Mouse (Mus musculus): ENCODE results near the gene Mrpl18. TPM values are rescaled to one million over a fixed set of nuclear protein-coding genes. Genes with fewer than 3 reads are reported as not detected.

The Mrpl18 gene
- 58.7 and 65.0 TPM in 2 replicates for polyA plus RNA-seq (2012; rRNA removed)

GRCm38 (mm10) chr17:12915881-12916583 lies at the start of gene Mrpl18:
Mrpl18 (minus strand) TSS chr17:12916345.

GRCm38 (mm10) chr17:12960331-12960873 lies 44.3 kb upstream of the Mrpl18 start, which contains the start of gene Acat2:
Acat2 (minus strand) TSS chr17:12960747.

GRCm38 (mm10) chr17:12940151-12940805 lies 24.1 kb upstream of the Mrpl18 start, which contains the start of gene Acat3:
Acat3 (minus strand) TSS chr17:12940600.

GRCm38 (mm10) chr17:12915488-12915880 lies 661 bp downstream of the Mrpl18 start, which contains the start of gene Tcp1:
Tcp1 (plus strand) TSS chr17:12915701.

GRCm38 (mm10) chr17:12909361-12910280 lies 6.5 kb downstream of the Mrpl18 start, which contains the start of gene Pnldc1:
Pnldc1 (minus strand) TSS chr17:12910230.

GRCm38 (mm10) chr17:12875734-12876133 lies 40.4 kb downstream of the Mrpl18 start, which contains the start of gene Mrgprh:
Mrgprh (plus strand) TSS chr17:12876034.

GRCm38 (mm10) chr17:12868043-12868442 lies 48.1 kb downstream of the Mrpl18 start, which contains the start of gene Mas1:
Mas1 (minus strand) TSS chr17:12868143.

Other genes with a start within 250 kb of the Mrpl18 start
- gene Slc22a1, start 240.5 kb downstream of the Mrpl18 start, polyA plus RNA-seq (2012; rRNA removed): 0.01 and 0.08 TPM in 2 replicates
- gene Igf2r, start 146.7 kb downstream of the Mrpl18 start, polyA plus RNA-seq (2012; rRNA removed): 13.0 and 13.9 TPM in 2 replicates
- 0.07 and 0.08 TPM in 2 replicates for gene Mas1, start 48.2 kb downstream of the Mrpl18 start, polyA plus RNA-seq (2012; rRNA removed)
- 0.01 TPM in 1 of 2 replicates, not detected in the other for gene Mrgprh, start 40.3 kb downstream of the Mrpl18 start, polyA plus RNA-seq (2012; rRNA removed)
- gene Pnldc1, start 6.1 kb downstream of the Mrpl18 start, polyA plus RNA-seq (2012; rRNA removed): 0.62 and 0.77 TPM in 2 replicates
- gene Tcp1, start 644 bp downstream of the Mrpl18 start, polyA plus RNA-seq (2012; rRNA removed): 111 and 135 TPM in 2 replicates
- 3.5 and 4.3 TPM in 2 replicates for gene Acat3, start 24.3 kb upstream of the Mrpl18 start, polyA plus RNA-seq (2012; rRNA removed)
- gene Acat2, start 44.4 kb upstream of the Mrpl18 start, polyA plus RNA-seq (2012; rRNA removed): 34.7 and 41.4 TPM in 2 replicates
- gene Wtap, start 77.8 kb upstream of the Mrpl18 start, polyA plus RNA-seq (2012; rRNA removed): 28.0 and 31.6 TPM in 2 replicates
- gene Sod2, start 90.5 kb upstream of the Mrpl18 start, polyA plus RNA-seq (2012; rRNA removed): 91.4 and 92.0 TPM in 2 replicates
- 0.02 TPM in 1 of 2 replicates, not detected in the other for gene Gpr31b, start 136.0 kb upstream of the Mrpl18 start, polyA plus RNA-seq (2012; rRNA removed)
- gene Tcp10b, start 144.8 kb upstream of the Mrpl18 start, polyA plus RNA-seq (2012; rRNA removed): 0.03 TPM in 2 replicates
- 0.01 TPM in 1 of 2 replicates, not detected in the other for gene Unc93a, start 215.5 kb upstream of the Mrpl18 start, polyA plus RNA-seq (2012; rRNA removed)